Mouse (Mus musculus) myocyte (in vitro differentiated cells): Measurements from ENCODE around the gene Smim4.

Source experiments
- CEBPB ChIP-seq: IDR thresholded peaks from 2 replicates; pipeline ENCODE4 v1.6.1; 2011; ENCODE audit warnings: mild to moderate bottlenecking, moderate library complexity; ENCODE audit not compliant: poor library complexity, insufficient read depth, severe bottlenecking
- MAX ChIP-seq: IDR thresholded peaks from one replicate; pipeline ENCODE4 v1.6.1; 2011; ENCODE audit warnings: low read depth, mild to moderate bottlenecking, control low read depth
- MYOD1 ChIP-seq, 3 experiments: IDR thresholded peaks; one replicate each; pipeline ENCODE4 v1.6.1; 2011; ENCODE audit warnings: control low read depth in 2 of 3, low read depth in 2 of 3, mild to moderate bottlenecking in 2 of 3, moderate library complexity in 1 of 3; ENCODE audit not compliant: insufficient read length in 2 of 3, control insufficient read depth in 1 of 3
- POLR2A ChIP-seq: IDR thresholded peaks from one replicate; pipeline ENCODE4 v1.6.1; 2011; ENCODE audit warnings: low read depth, mild to moderate bottlenecking, control low read depth, moderate library complexity; ENCODE audit not compliant: insufficient read length
- POLR2AphosphoS2 ChIP-seq: IDR thresholded peaks from one replicate; pipeline ENCODE4 v1.6.1; 2011; ENCODE audit warnings: low read depth, control low read depth; ENCODE audit not compliant: insufficient read length
- SRF ChIP-seq: IDR thresholded peaks from one replicate; pipeline ENCODE4 v1.6.1; 2011; ENCODE audit warnings: low read depth; ENCODE audit not compliant: control insufficient read depth, insufficient read length
- USF1 ChIP-seq: IDR thresholded peaks from one replicate; pipeline ENCODE4 v1.6.1; 2011; ENCODE audit warnings: low read depth, mild to moderate bottlenecking, control low read depth, moderate library complexity

- TF ChIP-seq POLR2A = no peak
- no peak for TF ChIP-seq USF1
- no peak for TF ChIP-seq MAX
- no peak for TF ChIP-seq POLR2AphosphoS2
- no peak for TF ChIP-seq MYOD1 (IDR thresholded peaks at IDR 0.05; ENCODE audit: control insufficient read depth in 1 of 3, insufficient read length in 2 of 3, low read depth in 2 of 3)
- no peak for TF ChIP-seq CEBPB
- TF ChIP-seq SRF = no peak
These were observed 66.5 kb downstream of the Smim4 start for GRCm38 (mm10) chr14:31062277-31062676.
